ENCODE assay signal across 25 mouse cellular contexts in the genomic region with DNA sequence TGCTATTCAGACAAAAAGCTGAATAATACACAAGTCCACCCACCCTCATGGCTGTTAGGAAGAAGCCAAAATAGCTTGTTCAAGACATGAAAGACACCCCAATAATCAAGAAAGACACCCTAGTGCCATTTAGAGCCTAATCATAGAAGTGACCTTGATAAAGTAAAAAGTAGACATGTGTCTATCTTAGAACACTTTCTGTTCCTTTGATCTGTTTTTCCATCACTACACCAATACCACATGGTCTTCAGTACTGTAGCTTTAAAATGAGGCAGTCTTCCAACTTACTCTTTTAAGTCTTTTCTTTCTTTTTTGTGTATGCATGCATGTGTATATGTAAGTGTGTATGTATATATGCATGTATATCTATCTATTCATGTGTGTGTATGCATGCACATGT. TPM values are rescaled to one million over a fixed set of nuclear protein-coding genes. Genes with fewer than 3 reads are reported as not detected.
A peak's percentile ranks its signal among the peaks of the same experiment; 100 is the strongest.
DNase-seq lines count a peak whose midpoint lies in the region; ATAC-seq lines count a peak whose summit lies in the region.
"Had no signal": no experiment of that assay in that cellular context is flagged by ENCODE, and none has a peak within 500 bp of the region (broad histone marks: within the 10 kb centered on the region; RNA-seq: fewer than 3 reads in every experiment).

No protein-coding gene starts in this region.

- peak; percentile 53 for ATAC-seq in CD4-positive, CD25-positive, alpha-beta regulatory T cell, adult 4 months
- ATAC-seq in heart, embryonic 11.5 days (replicated peaks; ENCODE audit: insufficient number of reproducible peaks, low FRiP score, low TSS enrichment): no peak
- ATAC-seq: forebrain, embryonic 14.5 days; forebrain, postnatal 0 days; hindbrain, embryonic 16.5 days had no signal

- H3K36me3 ChIP-seq in heart, embryonic 11.5 days (ENCODE audit: control insufficient read depth, insufficient read depth, low read length): no peaks in the 10 kb centered on the region
- H3K36me3 ChIP-seq: embryonic facial prominence, embryonic 12.5 days; embryonic facial prominence, embryonic 15.5 days; G1E; heart, embryonic 12.5 days; heart, embryonic 15.5 days; hindbrain, embryonic 10.5 days; hindbrain, embryonic 13.5 days had no signal

- DNase-seq in CD4-positive helper T cell, adult 2 months (ENCODE audit: low read depth, low spot score): peak; percentile 41
- peak; percentile 46 for DNase-seq in induced T-regulatory cell, adult 2 months (ENCODE audit: low read depth)
- DNase-seq in left cerebral cortex, adult 8-10 months (ENCODE audit: low spot score in 2 of 2): no peak
- no peak for DNase-seq in layer of hippocampus, adult 18-20 months (ENCODE audit: low spot score in 2 of 2)
- DNase-seq: adrenal gland, postnatal 10 days; adrenal gland, postnatal 36 days; cerebellum, adult 18-20 months; cerebellum, adult 9-10 months; cerebellum, postnatal 14 days; forebrain, postnatal 0 days; gastrocnemius, postnatal 14 days; heart, postnatal 10 days; heart, postnatal 36 days had no signal

- H3K9me3 ChIP-seq in heart, embryonic 11.5 days (replicated peaks; ENCODE audit: control insufficient read depth, low read length): no peaks in the 10 kb centered on the region
- H3K9me3 ChIP-seq: embryonic facial prominence, embryonic 12.5 days; embryonic facial prominence, embryonic 15.5 days; G1E; heart, embryonic 12.5 days; heart, embryonic 15.5 days; hindbrain, embryonic 10.5 days; hindbrain, embryonic 13.5 days had no signal

- peaks cover 4% of the 10 kb centered on the region for H3K4me1 ChIP-seq in heart, embryonic 11.5 days (ENCODE audit: control insufficient read depth, insufficient read depth, low read length)
- H3K4me1 ChIP-seq: embryonic facial prominence, embryonic 12.5 days had no signal

- no peak overlapping the region for H3K9ac ChIP-seq in heart, embryonic 11.5 days (ENCODE audit: low read depth, low read length)
- H3K9ac ChIP-seq: embryonic facial prominence, embryonic 12.5 days; embryonic facial prominence, embryonic 15.5 days; forebrain, postnatal 0 days; heart, embryonic 12.5 days; heart, embryonic 15.5 days; hindbrain, embryonic 13.5 days had no signal

- H3K4me2 ChIP-seq in heart, embryonic 11.5 days: no peak overlapping the region
- H3K4me2 ChIP-seq: embryonic facial prominence, embryonic 12.5 days; embryonic facial prominence, embryonic 15.5 days; heart, embryonic 12.5 days; heart, embryonic 15.5 days; hindbrain, embryonic 13.5 days had no signal

- H3K27me3 ChIP-seq in heart, embryonic 11.5 days (ENCODE audit: control insufficient read depth, insufficient read depth, low read length): no peaks in the 10 kb centered on the region
- H3K27me3 ChIP-seq: embryonic facial prominence, embryonic 12.5 days; embryonic facial prominence, embryonic 15.5 days; heart, embryonic 15.5 days; hindbrain, embryonic 13.5 days had no signal

- H3K4me3 ChIP-seq in heart, embryonic 11.5 days (ENCODE audit: low read depth, low read length): no peak overlapping the region
- H3K4me3 ChIP-seq: embryonic facial prominence, embryonic 12.5 days; embryonic facial prominence, embryonic 15.5 days; gastrocnemius, adult 2 months; heart, embryonic 12.5 days; heart, embryonic 15.5 days; hindbrain, embryonic 10.5 days; hindbrain, embryonic 13.5 days had no signal

- no peak overlapping the region for H3K27ac ChIP-seq in heart, embryonic 11.5 days (ENCODE audit: low read depth, low read length)
- H3K27ac ChIP-seq: embryonic facial prominence, embryonic 12.5 days; embryonic facial prominence, embryonic 15.5 days; gastrocnemius, adult 2 months; heart, embryonic 15.5 days; hindbrain, embryonic 10.5 days; hindbrain, embryonic 13.5 days had no signal

RNA-seq across cellular contexts. Expression of a gene that starts 16.9 kb away (rescaled TPM):
- polyA plus RNA-seq in CD4-positive, CD25-positive, alpha-beta regulatory T cell, adult 4 months (2017; shearing (Covaris generic)): 10 to 100 TPM; 72.3 to 84.2 TPM
- polyA plus RNA-seq in heart, embryonic 11.5 days (2014; fragmentation: Nextera tagmentation; extraction: Ambion mirVana): 27.1 and 29.9 TPM in 2 replicates
- total RNA-seq in left cerebral cortex, adult 8-10 months (2022): 10 to 100 TPM; 54.2 to 67.2 (median 64.8) TPM
- total RNA-seq in layer of hippocampus, adult 18-20 months (2021): 10 to 100 TPM; 60.9 to 65.1 TPM

RNA-seq across cellular contexts. Expression of a gene that starts 52.9 kb away (rescaled TPM):
- polyA plus RNA-seq in CD4-positive, CD25-positive, alpha-beta regulatory T cell, adult 4 months (2017; shearing (Covaris generic)): 10 to 100 TPM; 17.5 to 20.6 TPM
- 88.2 and 92.3 TPM in 2 replicates for polyA plus RNA-seq in heart, embryonic 11.5 days (2014; fragmentation: Nextera tagmentation; extraction: Ambion mirVana)
- 10 to 100 TPM; 44.4 to 54.4 (median 51.4) TPM for total RNA-seq in left cerebral cortex, adult 8-10 months (2022)
- 10 to 100 TPM; 47.7 to 56.7 TPM for total RNA-seq in layer of hippocampus, adult 18-20 months (2021)

Comparison
In these comparisons a context has a peak if more than half of its experiments do, and no peak if none do; other contexts are left out.
1. DNase-seq: peak in CD4-positive helper T cell, adult 2 months (single experiment) and induced T-regulatory cell, adult 2 months (single experiment); none in left cerebral cortex, adult 8-10 months (0 of 2) and layer of hippocampus, adult 18-20 months (0 of 2).